Mouse (Mus musculus) urinary bladder, postnatal 25 days (tissue): Measurements from ENCODE around the gene Olfr597.
"Not testable (repeated sequence)": the region's sequence is repeated elsewhere in the genome, so short reads cannot be mapped to it uniquely, and the experiment has no call there.

Experiments used
- DNase-seq: peaks from one replicate; pipeline ENCODE4 v3.0.0; 2022; ENCODE audit warnings: low spot score

The Olfr597 gene

DNA sequence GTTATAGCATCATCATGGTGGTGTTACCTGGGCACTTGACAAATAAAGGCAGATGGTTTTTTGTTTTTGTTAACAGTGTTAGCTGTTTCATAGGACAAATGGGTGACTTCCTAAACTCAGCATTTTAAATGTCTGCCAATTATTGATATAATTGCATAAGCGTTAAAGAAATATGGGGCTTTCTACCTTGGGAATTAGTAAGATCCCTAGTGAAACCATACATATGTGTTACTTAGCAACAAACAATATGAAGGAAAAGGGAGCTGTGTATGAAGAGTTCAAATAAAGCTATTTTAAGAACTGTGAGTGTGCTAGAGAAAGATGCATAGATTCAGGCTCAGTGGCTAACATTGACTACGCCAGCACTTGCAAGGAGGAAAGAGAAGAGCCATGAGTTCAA, at the start of gene Olfr597:
Gene Olfr597, plus strand, starts transcription at position 301 of the 400 bp plus-strand sequence.
- not testable (repeated sequence) for DNase-seq

DNA sequence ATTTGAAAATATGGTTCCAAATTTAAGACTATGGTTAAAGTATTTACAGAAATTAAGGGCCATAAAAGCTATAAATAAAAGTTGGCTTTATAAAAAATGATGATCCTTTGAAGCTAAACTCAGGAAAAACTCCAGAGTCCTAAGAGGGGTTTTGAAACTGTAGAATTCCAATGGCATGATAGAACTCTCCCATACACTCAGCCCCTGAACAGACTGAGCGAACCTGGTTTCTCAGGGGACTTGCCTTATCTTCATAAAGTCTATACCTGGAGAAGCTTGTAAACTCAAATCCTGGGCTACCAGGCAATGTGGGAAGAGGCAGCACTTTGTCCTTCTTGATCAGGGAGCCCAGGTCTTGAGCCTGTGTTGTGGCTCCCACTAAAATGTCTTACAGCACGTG, 10.8 kb upstream of the Olfr597 start, which contains the start of gene Olfr596:
Gene Olfr596, plus strand, starts transcription at position 301 of the 400 bp plus-strand sequence.
- DNase-seq, result not testable (repeated sequence)

DNA sequence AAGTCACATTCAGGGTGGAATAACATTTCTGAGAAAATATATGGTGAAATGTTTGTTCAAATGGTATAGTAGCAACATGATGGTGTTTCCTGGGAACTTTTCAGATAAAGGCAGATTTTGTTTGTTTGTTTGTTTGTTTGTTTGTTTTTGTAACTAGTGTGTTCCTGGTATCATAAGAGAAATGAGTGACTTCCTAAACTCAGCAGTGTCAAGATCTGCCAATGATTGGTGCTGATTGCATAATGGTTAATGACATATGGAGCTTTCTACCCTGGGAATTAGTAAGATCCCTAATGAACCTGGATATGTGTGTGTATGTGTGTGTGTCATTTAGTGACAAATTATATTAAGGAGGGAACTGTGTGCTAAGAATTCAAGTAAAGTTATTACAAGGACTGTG, 7.2 kb downstream of the Olfr597 start, which contains the start of gene Olfr598:
Gene Olfr598, plus strand, starts transcription at position 301 of the 400 bp plus-strand sequence.
- no peak for DNase-seq

DNA sequence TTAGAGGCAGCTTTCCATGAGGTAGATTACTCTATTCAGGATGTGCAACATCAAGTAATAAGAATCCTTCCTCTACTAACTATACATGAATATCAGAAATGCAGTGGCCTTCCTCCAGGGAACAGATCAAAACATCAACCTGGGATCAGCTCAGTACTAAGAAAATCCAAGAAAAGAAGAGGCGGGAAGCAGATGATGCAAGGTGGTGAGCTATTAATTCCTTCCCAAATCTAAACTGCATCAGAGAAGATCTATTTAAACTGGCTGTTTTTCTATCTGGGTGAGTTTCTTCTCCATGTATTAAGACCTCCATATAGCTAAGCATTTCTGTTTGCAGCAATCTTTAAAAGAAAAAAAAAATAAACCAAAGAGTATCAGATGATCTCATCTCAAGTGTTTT, 19.5 kb downstream of the Olfr597 start, which contains the start of gene Olfr599:
Gene Olfr599, plus strand, starts transcription at position 301 of the 400 bp plus-strand sequence.
- no peak for DNase-seq

DNA sequence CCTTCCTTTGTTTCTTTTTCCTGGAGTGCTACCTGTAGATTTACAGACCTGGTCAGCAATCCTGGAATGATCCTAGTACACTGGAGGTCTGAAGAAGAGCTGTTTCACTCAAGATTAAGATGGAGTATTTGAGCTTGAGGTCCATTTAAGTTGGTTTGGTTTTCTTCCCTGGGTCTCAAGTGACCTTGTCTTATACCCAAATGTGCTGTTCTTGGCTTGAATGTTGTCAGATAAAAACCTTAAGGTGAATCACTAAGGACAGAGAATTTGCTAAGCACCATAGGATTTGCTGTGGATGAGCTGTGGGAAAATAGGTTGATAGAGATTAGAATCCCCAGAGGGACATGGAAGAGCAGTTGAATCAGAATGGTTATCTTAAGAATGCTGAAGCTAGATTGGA, 33.5 kb downstream of the Olfr597 start, which contains the start of gene Olfr600:
Gene Olfr600, minus strand, starts transcription at position 101 of the 400 bp plus-strand sequence.
- DNase-seq, result no peak

DNA sequence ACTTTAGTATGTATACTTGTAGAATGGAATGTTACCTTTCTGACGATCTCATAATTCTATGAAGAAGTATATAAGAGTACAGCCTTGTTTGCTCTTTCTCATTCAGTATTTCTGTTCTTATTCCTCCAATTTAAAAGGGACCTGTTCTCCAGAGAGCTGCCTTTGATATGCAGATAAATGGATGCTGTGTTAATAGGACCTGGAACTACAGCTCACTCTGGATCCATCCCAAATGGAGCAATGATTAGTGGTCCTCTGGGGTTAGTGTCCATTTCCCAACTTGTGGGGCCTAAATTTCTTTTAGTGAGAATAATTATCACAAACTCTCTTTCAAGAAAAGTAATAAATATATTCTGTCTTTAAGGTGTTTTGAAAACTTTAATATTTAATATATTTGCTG, 46.4 kb downstream of the Olfr597 start, which contains the start of gene Olfr601:
Gene Olfr601, minus strand, starts transcription at position 101 of the 400 bp plus-strand sequence.
- no peak for DNase-seq
